Mouse (Mus musculus): ENCODE data around the gene Nuak2.
A peak's percentile ranks its signal among the peaks of the same experiment; 100 is the strongest.
"Not testable (repeated sequence)": the region's sequence is repeated elsewhere in the genome, so short reads cannot be mapped to it uniquely, and the experiment has no call there.

The Nuak2 gene

DNA sequence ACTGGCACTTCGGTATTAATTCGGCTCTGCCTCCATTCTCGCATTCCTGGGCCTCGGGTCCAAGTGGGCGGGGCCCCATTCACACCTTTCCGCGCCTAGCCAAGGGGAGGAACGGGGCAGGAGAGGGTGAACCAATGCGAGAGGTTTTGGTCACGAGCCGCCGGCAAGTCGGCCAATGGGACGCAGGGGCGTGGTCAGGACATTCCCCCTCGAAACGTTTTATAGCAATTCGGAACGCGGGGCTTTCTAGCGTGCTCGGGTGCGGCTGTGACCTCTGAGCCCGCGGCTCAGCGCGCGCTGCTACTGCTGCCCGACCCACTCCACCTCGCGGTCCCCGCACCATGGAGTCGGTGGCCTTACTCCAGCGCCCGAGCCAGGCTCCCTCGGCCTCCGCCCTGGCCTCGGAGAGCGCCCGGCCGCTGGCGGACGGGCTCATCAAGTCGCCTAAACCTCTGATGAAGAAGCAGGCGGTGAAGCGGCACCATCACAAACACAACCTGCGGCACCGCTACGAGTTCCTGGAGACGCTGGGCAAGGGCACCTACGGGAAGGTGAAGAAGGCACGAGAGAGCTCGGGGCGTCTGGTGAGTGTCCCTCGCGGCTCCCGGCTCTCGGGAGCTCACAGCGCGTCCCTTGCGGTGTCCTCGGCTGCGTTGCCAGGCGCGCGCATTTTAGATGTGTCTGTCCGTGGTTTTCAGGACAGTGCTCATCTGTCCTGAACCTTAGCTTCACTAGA is at the start of gene Nuak2:
Gene Nuak2 (plus strand): TSS at position 238 of the 736 bp plus-strand sequence.
- DNase-seq: peak; percentile 95

DNA sequence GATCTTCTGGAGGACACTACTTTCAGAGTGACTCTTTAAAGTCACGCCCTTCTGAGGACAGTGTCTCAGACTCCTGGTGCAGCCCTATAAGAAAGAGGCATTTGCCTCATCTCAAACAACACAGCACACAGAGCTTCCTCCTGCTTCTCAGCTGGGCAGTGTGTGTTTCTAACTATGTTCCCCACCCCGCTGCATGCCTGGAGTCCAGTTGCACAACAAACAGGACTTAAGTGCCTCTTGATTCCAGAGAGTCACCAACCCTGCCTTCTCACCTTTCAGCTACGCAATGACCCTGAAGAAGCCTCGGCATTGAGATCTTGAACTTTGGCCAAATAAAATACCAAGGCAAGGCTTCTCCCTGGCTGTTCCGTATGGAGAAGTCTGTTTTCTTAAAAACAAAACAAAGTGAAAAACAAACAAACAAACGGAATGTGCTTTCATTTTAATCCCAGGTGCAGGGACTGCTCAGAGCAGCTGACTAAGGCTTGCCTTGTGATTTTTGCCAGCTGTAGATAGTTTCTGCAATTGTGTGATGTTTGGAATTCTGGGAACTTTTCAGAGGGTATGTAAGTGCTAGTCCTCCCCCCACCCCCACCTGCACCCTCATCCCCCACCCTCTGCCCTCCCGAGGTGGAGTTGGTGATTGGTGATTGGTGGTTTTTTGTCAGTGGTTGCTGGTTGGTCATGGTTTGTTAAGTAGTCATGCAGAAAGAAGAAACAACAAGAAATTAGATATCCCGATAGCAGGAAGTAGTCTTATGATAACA is 49.0 kb upstream of the Nuak2 start:
- peak; percentile 41 for DNase-seq

DNA sequence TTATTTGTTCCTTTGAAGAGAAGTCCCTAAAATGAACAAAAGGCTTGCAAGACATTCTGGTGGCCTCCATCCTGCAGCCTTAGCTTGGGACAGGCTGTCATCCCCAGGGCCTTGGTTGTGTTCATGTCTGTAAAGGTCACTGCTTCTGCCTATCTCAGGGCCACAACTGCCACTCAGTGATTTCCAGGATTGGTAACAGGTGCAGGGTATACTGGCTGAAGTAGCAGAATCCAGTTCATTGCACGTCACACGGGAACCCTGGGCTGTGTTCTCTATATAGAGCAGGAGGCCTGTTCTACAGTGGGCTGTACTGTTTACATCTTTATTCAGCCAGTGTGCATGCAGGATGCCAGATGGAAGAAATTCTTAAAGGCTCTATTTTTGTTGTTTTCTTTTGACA is 48.0 kb upstream of the Nuak2 start:
- no peak for DNase-seq

DNA sequence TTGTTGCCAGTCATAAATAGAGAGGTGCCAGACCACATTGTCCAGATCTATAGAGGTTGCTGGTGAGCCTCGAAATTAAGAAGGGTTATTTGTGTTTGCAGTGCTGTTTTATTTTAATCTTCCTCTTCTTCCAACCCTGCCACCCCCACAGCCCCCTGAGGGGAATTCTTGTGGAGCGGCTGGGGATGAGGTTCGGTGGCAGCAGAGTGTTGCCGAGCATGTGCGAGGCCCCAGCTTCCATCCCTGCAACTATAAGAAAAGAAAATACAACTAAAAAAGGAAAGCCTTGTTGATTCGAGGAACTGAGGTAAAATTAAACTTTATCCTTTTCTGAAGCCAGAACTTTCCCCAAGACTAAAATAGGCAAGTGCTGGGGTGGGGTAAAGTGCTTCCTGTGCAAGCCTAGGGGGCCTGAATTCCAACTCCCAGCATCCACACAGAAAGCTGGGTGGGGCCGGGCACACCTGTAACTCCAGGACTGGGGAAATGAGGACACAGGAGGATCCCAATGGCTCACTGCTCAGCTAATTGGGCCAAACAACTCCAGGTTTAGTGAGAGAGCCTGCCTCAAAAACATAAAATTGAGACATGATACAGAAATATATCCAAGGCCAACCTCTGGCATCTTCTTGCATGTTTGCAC is 47.4 kb upstream of the Nuak2 start:
- no peak for DNase-seq

DNA sequence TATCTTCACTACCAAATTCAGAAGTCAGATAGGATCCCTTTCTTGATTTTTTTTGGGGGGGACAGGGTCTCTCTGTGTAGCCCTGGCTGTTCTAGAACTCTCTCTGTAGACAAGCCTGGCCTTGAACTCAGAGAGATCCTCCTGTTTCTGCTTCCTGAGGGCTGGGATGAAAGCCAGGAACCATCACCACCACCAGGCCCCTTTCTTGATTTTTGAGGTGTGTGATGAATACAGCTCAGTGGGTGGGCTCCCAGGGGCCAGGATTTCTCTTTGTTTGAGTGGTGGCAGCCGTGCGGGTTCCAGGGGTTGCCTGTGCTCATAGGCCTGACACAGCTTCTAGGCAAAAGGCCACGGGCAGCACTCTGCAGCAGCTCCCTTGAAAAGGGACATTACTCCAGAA is 44.7 kb upstream of the Nuak2 start:
- DNase-seq: no peak

DNA sequence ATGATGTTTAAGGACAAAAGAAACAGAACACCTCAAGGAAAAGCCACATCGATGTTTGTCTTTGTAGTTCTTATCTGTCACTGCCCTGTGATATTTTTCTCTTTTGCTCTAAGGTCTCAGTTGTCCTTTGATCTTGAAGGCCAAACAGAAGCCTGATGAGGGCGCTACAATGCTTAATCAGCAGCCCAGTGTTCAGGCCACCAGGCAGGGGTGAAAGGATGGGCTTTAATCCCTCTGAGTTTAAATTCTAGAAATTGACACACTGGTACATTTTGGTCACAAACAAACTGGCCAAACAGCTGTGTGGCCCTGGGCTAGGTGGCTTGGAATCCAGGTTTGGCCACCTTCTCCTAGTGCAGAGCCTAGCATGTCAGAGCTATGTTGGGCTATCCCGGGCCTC is 39.2 kb upstream of the Nuak2 start:
- no peak for DNase-seq

DNA sequence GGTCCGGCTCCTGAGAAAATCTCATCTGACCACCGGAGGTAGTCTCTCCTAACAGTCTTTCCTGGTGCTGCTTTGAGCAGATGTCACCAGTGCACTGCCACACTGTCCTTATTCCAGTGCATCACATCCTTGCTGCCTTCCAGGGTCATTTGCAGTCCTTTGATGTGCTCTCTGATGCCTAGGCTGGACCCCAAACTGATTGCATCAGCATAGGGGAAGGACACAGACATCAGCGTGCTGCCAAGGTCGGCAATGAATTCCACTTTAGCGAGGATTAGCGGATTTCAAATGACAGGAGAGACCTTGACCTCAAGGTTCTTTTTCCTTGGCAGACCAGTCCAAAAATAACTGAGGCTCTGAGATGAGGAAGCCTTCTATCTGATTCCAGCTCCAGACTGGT is 38.8 kb upstream of the Nuak2 start:
- no peak for DNase-seq

DNA sequence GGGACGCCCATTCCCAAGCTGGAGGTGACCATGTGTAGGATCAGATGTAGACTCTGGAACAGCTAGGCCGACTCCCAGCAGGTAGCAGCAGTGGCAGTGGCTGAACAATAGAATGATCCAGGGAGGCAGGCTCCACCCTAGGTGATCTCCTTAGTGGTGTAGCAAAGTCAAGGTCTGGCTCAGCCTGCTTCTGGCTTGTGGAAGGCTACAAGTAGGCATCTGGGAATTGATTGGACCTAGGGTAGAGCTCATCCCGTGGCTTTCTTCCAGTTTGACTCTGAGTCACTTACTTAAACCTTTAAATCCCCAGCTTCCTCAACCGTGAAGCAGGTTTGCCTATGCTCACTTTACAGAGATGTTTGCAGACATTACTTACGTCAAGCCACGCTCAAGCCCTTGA is 35.3 kb upstream of the Nuak2 start:
- not testable (repeated sequence) for DNase-seq

DNA sequence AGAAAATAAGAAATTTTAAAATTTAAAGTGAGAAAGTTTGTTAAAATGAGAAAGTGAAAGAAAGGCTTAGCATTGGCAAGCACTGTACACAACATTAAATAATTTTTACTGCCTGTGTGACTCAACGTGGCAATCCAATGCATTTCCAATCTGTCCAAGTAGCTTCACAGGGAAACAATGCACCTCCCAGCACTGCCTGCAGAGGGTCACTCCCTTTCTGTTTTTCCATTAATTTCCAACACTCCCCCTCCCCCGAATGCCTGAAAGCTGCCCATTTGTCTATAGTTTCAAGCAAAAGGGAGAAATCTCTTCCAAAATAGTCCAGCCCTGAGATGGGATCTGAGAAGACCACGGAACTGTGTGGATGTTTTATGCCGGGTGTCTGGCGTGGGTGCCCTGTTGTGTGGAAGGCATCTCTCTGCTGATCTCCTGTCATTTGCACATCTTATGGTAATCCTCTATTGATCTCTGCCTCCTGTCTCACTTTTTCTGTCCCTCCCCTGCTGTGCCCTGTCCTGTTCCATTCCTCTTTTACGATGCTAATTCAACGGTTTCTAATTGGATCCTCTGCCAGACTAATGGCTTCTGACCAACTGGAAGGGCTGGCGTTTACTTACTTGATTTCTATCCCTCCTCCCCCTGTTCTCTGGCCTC is 34.3 kb upstream of the Nuak2 start:
- DNase-seq: no peak

DNA sequence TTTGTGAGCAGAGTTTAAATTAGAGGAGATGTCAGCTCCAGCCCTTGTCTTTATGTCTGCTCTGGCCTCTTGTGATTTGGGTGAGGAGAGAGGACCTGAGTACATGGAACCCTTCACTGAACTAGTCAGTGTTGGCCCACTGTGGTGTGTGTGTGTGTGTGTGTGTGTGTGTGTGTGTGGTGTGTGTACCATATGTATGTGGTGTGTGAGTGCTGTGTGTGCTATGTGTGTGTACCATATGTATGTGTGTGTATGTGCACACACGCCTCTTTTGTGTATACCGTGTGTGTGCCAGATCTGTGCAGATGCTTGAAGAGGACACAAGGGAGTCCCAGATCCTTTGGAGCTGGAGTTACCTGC is 33.8 kb upstream of the Nuak2 start:
- DNase-seq: no peak

DNA sequence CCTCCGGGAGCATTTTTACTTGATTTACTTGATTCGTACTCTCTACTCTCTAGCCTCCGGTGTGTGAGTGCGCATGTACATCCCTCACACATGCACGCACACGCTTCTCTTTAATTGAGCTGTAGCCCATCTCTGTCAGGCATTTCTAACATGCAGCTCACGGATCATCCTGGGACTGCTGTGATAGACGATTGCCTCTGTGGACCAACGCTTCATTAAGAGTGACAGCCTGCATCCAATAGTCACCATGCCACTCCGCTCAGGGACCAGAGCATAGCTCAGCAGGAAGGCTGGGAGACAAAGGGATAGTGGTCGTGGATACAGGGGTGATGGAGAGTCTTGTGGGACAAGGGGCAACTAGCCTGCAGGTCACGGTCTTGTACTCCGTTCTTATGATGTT is 32.9 kb upstream of the Nuak2 start:
- DNase-seq: no peak

DNA sequence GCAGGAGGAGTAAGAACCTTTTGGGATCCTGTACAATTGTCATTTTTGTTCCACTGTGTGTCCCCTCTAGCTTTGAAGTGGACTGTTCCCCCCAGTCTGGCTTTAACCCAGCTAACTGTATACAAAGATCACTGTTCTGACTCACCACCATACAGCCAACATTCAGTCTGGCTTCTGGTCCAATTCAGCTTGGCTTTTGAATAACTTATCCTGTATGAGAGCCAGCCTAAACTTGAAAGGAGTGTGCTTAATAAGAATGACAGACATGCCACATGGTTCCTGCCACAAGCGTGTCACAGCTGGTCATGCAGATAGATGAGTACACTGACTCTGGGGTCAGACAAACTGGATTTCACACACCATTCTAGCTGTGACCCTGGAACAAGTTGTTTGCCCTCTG is 29.2 kb upstream of the Nuak2 start:
- no peak for DNase-seq

DNA sequence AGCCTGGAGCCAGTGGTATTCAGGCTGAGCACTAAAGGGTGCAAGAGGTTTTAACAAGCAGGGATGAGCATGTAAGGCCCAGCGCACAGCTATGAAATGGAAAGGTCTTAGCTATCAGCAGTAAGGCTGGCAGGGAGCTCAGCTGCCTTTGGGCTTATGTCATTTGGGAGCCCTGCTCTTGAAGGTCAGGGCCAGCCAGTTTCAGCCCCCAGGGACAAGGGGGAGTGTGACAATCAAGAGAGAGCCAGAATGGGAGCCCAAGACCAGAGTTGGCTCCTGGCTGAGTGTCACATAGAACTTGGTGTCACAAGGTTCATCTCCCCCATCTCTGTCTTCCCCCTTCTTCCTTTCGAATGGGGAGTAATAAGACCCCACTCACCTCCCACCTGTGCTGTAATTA is 28.5 kb upstream of the Nuak2 start:
- peak; percentile 22 for DNase-seq

DNA sequence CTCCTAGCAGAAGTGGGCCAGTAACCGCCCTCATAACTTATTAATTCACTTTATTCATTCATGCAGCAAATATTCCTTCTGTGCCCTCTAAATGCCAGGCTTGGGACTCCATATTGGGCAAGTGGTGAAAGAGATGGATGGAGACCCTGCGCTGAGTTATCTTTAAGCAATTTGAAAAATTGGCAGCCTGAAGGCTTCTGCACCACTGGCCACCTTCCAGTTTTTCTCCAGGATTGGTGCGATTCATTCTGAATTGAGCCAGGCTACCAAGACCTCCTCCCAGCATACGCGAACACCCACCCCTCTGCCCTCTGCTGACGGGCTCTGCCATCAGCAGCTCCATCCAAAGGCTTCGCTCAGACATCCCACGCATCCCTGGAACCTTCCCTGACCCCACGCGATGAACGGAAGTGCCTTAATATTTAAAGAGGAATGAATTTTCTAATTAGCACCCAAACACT is 27.9 kb upstream of the Nuak2 start:
- peak; percentile 36 for DNase-seq

DNA sequence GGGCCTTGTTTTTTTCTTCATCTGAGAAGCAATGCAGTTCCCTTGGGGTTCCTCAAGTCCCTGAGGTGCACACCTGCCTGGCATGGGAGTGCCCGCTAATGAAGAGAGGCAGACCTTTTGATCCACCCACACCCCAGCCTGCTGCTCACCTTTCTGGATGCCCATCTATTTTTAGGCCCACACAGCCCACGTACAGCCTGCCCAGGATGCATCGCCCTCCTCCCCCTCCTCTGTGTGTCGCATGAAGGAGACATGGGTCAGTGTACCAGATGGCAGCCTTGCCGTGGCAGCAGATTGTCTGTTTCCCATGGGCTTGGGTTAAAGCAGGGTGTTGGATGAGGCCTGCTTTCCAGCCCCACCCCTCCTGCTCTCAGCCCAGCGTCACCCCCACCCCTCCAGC is 26.0 kb upstream of the Nuak2 start:
- peak; percentile 7 for DNase-seq

DNA sequence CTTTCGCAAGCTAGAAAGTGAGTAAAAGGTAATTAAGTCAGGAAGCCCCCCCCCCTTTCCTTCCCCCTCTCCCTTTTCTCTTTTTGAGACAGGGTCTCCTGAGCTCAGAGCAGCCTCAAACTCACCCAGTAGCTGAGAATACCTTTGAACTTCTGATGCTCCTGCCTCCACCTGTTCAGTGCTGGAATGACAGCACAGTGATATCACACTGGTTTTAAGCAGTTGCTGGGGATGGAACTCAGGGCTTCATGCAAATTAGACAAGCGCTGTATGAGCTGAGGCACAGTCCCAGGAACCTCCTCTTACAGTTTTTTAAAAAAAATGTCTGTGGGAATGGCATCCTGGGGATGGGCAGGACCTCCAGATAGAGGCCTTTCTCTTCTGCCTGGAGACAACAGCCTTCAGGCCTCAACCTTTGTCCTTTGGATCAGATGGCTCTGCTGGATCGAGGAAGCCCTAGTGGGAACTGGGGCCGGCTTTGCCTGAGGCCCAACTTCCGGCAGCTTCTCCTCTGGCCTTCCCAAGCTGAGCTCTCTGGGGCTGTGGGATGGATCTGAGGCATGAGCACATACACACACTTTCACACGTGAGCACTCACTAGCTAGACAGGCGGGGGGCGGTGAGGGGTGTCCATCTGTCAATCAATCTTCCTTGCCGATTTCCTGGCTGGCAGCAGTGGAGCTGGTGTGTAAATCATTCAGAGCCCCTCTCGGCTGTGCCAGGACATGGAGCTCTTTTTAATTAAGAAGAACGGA is 24.8 kb upstream of the Nuak2 start:
- DNase-seq: peak; percentile 48

DNA sequence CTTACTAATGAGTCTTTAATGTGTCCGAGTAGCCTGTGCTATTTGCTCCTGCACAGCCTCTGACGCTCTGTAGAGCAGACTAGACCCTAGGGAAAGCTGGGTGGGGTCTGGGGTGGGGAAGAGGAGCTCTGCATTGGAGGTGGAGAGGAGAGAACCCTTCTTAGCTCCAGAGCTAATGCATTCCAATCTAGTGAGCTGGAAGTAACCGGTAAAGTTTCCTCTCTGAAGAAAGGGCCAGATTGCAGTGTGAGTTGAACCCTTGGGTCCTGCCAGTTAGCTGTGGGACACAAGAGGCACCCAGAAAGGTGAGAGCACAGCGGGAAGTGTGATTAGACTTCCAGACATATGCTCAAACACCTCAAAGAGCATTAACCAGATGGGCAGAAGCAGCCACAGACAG is 24.2 kb upstream of the Nuak2 start:
- peak; percentile 6 for DNase-seq

DNA sequence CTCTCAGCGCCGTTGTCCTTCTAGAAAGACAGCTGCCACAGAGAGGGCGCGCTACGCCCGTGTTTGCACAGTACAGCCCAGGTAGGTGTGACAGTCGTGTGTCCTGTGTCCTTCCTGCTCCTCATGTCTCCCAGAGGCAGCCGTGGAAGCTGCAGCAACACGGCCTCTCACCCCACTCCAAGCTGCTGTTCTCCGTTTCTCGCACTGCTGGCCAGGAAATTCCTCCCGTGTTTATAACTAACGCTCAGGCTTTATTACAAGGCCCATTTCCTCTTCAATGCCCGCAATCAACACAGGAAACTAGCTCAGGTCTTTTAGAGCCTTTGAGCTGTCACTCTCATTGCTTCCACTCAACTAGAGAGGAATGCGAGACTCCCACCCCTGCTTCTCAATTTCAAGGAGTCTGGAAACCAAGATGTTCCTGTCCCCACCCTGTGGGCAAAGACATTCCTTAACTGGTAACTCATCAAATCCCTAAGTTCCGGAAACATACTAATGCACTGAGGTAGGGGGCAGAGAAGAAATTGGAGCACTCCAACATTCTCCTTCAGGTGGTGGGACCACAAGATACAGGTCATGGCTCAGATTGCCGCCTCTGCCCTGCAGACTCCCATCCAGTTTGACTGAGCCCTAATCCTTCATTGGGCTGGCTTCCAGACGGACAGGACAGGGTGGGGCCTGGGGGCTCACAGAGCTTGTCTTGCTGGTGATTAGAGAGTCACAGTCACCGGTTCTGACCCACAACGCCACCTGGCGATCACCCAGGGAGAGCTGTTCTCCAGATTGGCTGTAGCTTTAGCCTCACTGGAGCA is 23.4 kb upstream of the Nuak2 start:
- DNase-seq: peak; percentile 67

DNA sequence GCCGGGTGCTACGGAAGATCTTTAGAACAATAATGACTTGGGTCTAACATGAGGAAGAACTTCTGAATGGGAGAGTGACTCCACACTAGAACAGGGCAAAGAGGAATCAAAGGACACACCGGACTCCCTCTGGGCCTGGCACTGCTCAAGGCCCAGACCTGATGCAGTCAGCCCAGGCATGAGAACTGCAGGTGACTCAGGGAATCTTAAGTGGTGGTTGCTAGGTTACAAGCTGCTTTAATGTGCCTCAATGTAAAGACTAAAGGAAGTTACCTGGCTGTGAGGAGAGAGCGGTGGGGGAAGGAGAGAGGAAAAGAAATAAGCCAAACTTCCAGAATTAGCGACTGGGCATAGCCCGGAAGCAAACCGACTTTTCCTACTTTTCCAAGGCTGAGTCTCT is 20.4 kb upstream of the Nuak2 start:
- DNase-seq: no peak

DNA sequence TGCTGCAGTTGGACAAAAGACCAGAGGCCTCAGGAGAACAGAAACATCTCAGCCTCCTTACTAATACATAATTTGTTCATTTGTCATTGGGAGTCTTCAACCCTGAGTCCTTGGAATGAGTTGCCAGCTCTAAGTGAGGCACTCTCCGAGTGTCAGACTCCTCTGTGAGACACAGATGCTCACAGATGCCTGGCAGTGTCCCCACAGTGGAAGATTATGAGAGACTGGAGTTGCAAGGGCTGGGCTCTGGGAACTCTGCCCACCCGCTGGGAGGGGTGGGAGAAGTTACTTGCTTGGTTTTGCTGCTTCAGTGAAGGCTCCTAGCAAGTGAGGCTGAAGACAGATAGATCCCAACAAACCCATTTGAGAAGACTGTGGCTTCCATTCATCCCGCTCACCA is 19.9 kb upstream of the Nuak2 start:
- peak; percentile 37 for DNase-seq

DNA sequence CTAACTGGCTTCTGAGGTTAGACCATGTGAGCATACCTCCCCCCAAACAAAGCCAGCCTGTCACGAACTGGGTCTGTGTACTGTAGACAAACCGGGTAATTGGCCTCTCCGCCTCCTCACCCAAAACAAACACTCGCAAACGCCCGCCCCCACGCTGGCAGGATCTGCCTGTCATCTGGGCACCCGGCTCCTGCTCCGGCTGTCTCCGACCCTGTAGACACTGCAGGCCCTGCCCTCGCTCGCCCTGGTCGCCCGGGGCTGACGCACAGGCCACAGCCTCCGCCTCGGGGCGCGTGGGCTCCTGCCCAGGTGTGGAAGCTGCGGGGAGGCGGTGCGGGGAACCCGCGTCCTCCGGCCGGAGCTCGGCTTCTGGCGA is 17.5 kb upstream of the Nuak2 start, which contains the start of gene Klhdc8a:
Gene Klhdc8a (plus strand): TSS at position 202 of the 376 bp plus-strand sequence.
- peak; percentile 71 for DNase-seq

Measured in kidney, postnatal 10 days (tissue).